Mouse (Mus musculus) limb, embryonic 13.5 days (tissue): ENCODE data around the gene Ntng1. TPM values are rescaled to one million over a fixed set of nuclear protein-coding genes. Genes with fewer than 3 reads are reported as not detected.

Experiments
- ATAC-seq: fragments of 200-750 bp; cut with Nextera tagmentation; 2 replicates; pipeline ENCODE4 v1.8.0; 2017; ENCODE audit warnings: low read depth, moderate number of reproducible peaks, moderate TSS enrichment; ENCODE audit not compliant: low FRiP score
- H3K27ac ChIP-seq: fragments of 300-500 bp; sonication (generic); 2 replicates; pipeline ENCODE4 v1.5.1; 2015; ENCODE audit warnings: inconsistent platforms, mild to moderate bottlenecking, moderate library complexity
- H3K27me3 ChIP-seq: fragments of 300-500 bp; sonication (generic); 2 replicates; pipeline ENCODE4 v1.6.1; 2015; ENCODE audit warnings: mild to moderate bottlenecking, inconsistent platforms
- H3K36me3 ChIP-seq: fragments of 300-500 bp; sonication (generic); 2 replicates; pipeline ENCODE4 v1.6.1; 2015; ENCODE audit warnings: inconsistent platforms, mild to moderate bottlenecking, moderate library complexity
- H3K4me1 ChIP-seq: fragments of 300-500 bp; sonication (generic); 2 replicates; pipeline ENCODE4 v1.6.1; 2015; ENCODE audit warnings: inconsistent platforms
- H3K4me2 ChIP-seq: fragments of 300-500 bp; sonication (generic); replicated peaks from 2 replicates; pipeline ENCODE4 v1.6.1; 2015; ENCODE audit warnings: inconsistent platforms, mild to moderate bottlenecking, moderate library complexity
- H3K4me3 ChIP-seq: fragments of 300-500 bp; sonication (generic); 2 replicates; pipeline ENCODE4 v1.5.1; 2015; ENCODE audit warnings: moderate library complexity, mild to moderate bottlenecking, inconsistent platforms
- H3K9ac ChIP-seq: fragments of 300-500 bp; sonication (generic); 2 replicates; pipeline ENCODE4 v1.6.1; 2015; ENCODE audit warnings: mild to moderate bottlenecking, inconsistent platforms
- H3K9me3 ChIP-seq: fragments of 300-500 bp; sonication (generic); 2 replicates; pipeline ENCODE4 v1.6.1; 2016; ENCODE audit warnings: inconsistent platforms
- WGBS: fragments of 180-500 bp; shearing (Covaris S2); methylation state at CpG from one replicate; pipeline ENCODE4 v1.1.7; 2015; 5-methylcytosine and 5-hydroxymethylcytosine counted together
- polyA plus RNA-seq: library from polyadenylated mRNA; unstranded; fragments of >200 nt; fragmentation: Nextera tagmentation; extraction: Ambion mirVana; gene quantifications from 2 replicates; pipeline ENCODE4 v1.2.1, GENCODE M21; 2015

The Ntng1 gene
- polyA plus RNA-seq, 1 experiment from 2014 or later: 8.6 TPM

- WGBS: 20% methylated on average over 6 of the region's 6 CpGs
- H3K27me3 ChIP-seq: no peaks in the 10 kb centered on the region
- no peak overlapping the region for H3K9ac ChIP-seq
- peak overlapping the region; percentile 19 for H3K4me2 ChIP-seq
- H3K4me3 ChIP-seq: no peak overlapping the region
- H3K27ac ChIP-seq: no peak overlapping the region
- peak; percentile 71; the same call in 1 of the 2 replicates for ATAC-seq
- no peaks in the 10 kb centered on the region for H3K36me3 ChIP-seq
- no peaks in the 10 kb centered on the region for H3K9me3 ChIP-seq
- peaks cover 8% of the 10 kb centered on the region for H3K4me1 ChIP-seq
Observed at GRCm38 (mm10) chr3:110048152-110048551, 95.7 kb downstream of the Ntng1 start.

- H3K27ac ChIP-seq: no peak overlapping the region
- no peaks in the 10 kb centered on the region for H3K27me3 ChIP-seq
- H3K36me3 ChIP-seq: no peaks in the 10 kb centered on the region
- peaks cover 8% of the 10 kb centered on the region for H3K4me1 ChIP-seq
- no peaks in the 10 kb centered on the region for H3K9me3 ChIP-seq
- no peak overlapping the region for H3K9ac ChIP-seq
- no peak for ATAC-seq
- no peak overlapping the region for H3K4me3 ChIP-seq
- H3K4me2 ChIP-seq: no peak overlapping the region
- WGBS: 91% methylated on average over 2 of the region's 2 CpGs
Observed at GRCm38 (mm10) chr3:110046750-110047149, 97.1 kb downstream of the Ntng1 start.

GRCm38 (mm10) chr3:110044209-110044608 is 99.6 kb downstream of the Ntng1 start:
- Histone ChIP-seq H3K36me3 (no peaks in the 10 kb centered on the region), H3K4me2 (no peak overlapping the region), H3K9ac (no peak overlapping the region), H3K27me3 (no peaks in the 10 kb centered on the region), H3K4me3 (no peak overlapping the region), H3K27ac (no peak overlapping the region), H3K9me3 (no peaks in the 10 kb centered on the region), H3K4me1 (peaks cover 8% of the 10 kb centered on the region)
- WGBS: 84% methylated on average over 2 of the region's 2 CpGs
- no peak for ATAC-seq

- H3K27me3 ChIP-seq: no peaks in the 10 kb centered on the region
- peaks cover 8% of the 10 kb centered on the region for H3K4me1 ChIP-seq
- no peaks in the 10 kb centered on the region for H3K9me3 ChIP-seq
- 94% methylated on average over 1 of the region's 1 CpGs for WGBS
- no peak overlapping the region for H3K4me3 ChIP-seq
- H3K27ac ChIP-seq: no peak overlapping the region
- no peak overlapping the region for H3K9ac ChIP-seq
- no peaks in the 10 kb centered on the region for H3K36me3 ChIP-seq
- H3K4me2 ChIP-seq: no peak overlapping the region
- no peak for ATAC-seq
Observed at GRCm38 (mm10) chr3:110043641-110044187, 100.1 kb downstream of the Ntng1 start.

GRCm38 (mm10) chr3:110022783-110023599 is 120.8 kb downstream of the Ntng1 start:
- no peaks in the 10 kb centered on the region for H3K36me3 ChIP-seq
- no peaks in the 10 kb centered on the region for H3K9me3 ChIP-seq
- peaks cover 14% of the 10 kb centered on the region for H3K4me1 ChIP-seq
- peak overlapping the region; percentile 42 for H3K4me2 ChIP-seq
- no peak overlapping the region for H3K27ac ChIP-seq
- 13% methylated on average over 18 of the region's 18 CpGs for WGBS
- no peak overlapping the region for H3K4me3 ChIP-seq
- peak; percentile 76 for ATAC-seq
- H3K27me3 ChIP-seq: no peaks in the 10 kb centered on the region
- H3K9ac ChIP-seq: no peak overlapping the region

GRCm38 (mm10) chr3:110010870-110011626 is 132.8 kb downstream of the Ntng1 start:
- H3K9ac ChIP-seq: no peak overlapping the region
- WGBS: 73% methylated on average over 14 of the region's 14 CpGs

GRCm38 (mm10) chr3:110010441-110010840 is 133.4 kb downstream of the Ntng1 start:
- H3K9me3 ChIP-seq: no peaks in the 10 kb centered on the region
- H3K4me2 ChIP-seq: no peak overlapping the region
- no peaks in the 10 kb centered on the region for H3K36me3 ChIP-seq
- H3K27ac ChIP-seq: no peak overlapping the region
- no peaks in the 10 kb centered on the region for H3K27me3 ChIP-seq
- H3K4me1 ChIP-seq: no peaks in the 10 kb centered on the region
- no peak for ATAC-seq
- 24% methylated on average over 2 of the region's 2 CpGs for WGBS
- H3K9ac ChIP-seq: no peak overlapping the region
- H3K4me3 ChIP-seq: no peak overlapping the region

More at GRCm38 (mm10) chr3:110010870-110011626, 132.8 kb downstream of the Ntng1 start:
- no peak for ATAC-seq
- Histone ChIP-seq H3K4me2 (no peak overlapping the region), H3K4me1 (no peaks in the 10 kb centered on the region), H3K27me3 (no peaks in the 10 kb centered on the region), H3K27ac (no peak overlapping the region), H3K9me3 (no peaks in the 10 kb centered on the region), H3K36me3 (no peaks in the 10 kb centered on the region), H3K4me3 (no peak overlapping the region)

GRCm38 (mm10) chr3:110000349-110000748 is 143.5 kb downstream of the Ntng1 start:
- Histone ChIP-seq H3K4me3 (no peak overlapping the region), H3K9me3 (no peaks in the 10 kb centered on the region), H3K27ac (no peak overlapping the region), H3K4me2 (no peak overlapping the region), H3K4me1 (no peaks in the 10 kb centered on the region; the same call in 1 of the 2 replicates), H3K27me3 (no peaks in the 10 kb centered on the region), H3K36me3 (no peaks in the 10 kb centered on the region), H3K9ac (no peak overlapping the region)
- WGBS: 52% methylated on average over 5 of the region's 5 CpGs
- ATAC-seq: no peak

GRCm38 (mm10) chr3:109995663-109996024 is 148.2 kb downstream of the Ntng1 start:
- no peaks in the 10 kb centered on the region for H3K36me3 ChIP-seq
- no peak overlapping the region for H3K4me2 ChIP-seq

GRCm38 (mm10) chr3:109994978-109995662 is 148.7 kb downstream of the Ntng1 start:
- ATAC-seq: peak; percentile 19; the same call in 1 of the 2 replicates
- H3K4me3 ChIP-seq: no peak overlapping the region
- no peaks in the 10 kb centered on the region for H3K36me3 ChIP-seq
- no peak overlapping the region for H3K4me2 ChIP-seq
- no peak overlapping the region for H3K27ac ChIP-seq
- 39% methylated on average over 6 of the region's 6 CpGs for WGBS
- H3K4me1 ChIP-seq: no peaks in the 10 kb centered on the region; the same call in 1 of the 2 replicates
- no peaks in the 10 kb centered on the region for H3K9me3 ChIP-seq
- H3K27me3 ChIP-seq: no peaks in the 10 kb centered on the region
- H3K9ac ChIP-seq: no peak overlapping the region

More at GRCm38 (mm10) chr3:109995663-109996024, 148.2 kb downstream of the Ntng1 start:
- H3K4me3 ChIP-seq: no peak overlapping the region
- no peaks in the 10 kb centered on the region; the same call in 1 of the 2 replicates for H3K4me1 ChIP-seq
- WGBS: 54% methylated on average over 4 of the region's 4 CpGs
- H3K27ac ChIP-seq: no peak overlapping the region
- H3K9me3 ChIP-seq: no peaks in the 10 kb centered on the region
- no peak for ATAC-seq
- no peak overlapping the region for H3K9ac ChIP-seq
- no peaks in the 10 kb centered on the region for H3K27me3 ChIP-seq

GRCm38 (mm10) chr3:109984086-109984485 is 159.7 kb downstream of the Ntng1 start:
- no peak overlapping the region for H3K4me2 ChIP-seq
- 68% methylated on average over 2 of the region's 2 CpGs for WGBS
- no peak for ATAC-seq

More at GRCm38 (mm10) chr3:109984086-109984485, 159.7 kb downstream of the Ntng1 start:
- Histone ChIP-seq H3K9me3 (no peaks in the 10 kb centered on the region), H3K9ac (no peak overlapping the region), H3K4me3 (no peak overlapping the region), H3K27me3 (no peaks in the 10 kb centered on the region), H3K4me1 (0 out of 2 replicates have a peak, but pooled peaks cover 2% of the 10 kb centered on the region), H3K36me3 (no peaks in the 10 kb centered on the region), H3K27ac (no peak overlapping the region)
